Mouse (Mus musculus) kidney, postnatal 25 days (tissue): ENCODE measurements around the gene Slco1a4.
"Not testable (repeated sequence)": the region's sequence is repeated elsewhere in the genome, so short reads cannot be mapped to it uniquely, and the experiment has no call there.

Experiments
- DNase-seq, 2 experiments: peaks; one replicate each; pipeline ENCODE4 v3.0.0; 2021; ENCODE audit warnings: mixed read lengths in 2 of 2

Slco1a4 gene

DNA sequence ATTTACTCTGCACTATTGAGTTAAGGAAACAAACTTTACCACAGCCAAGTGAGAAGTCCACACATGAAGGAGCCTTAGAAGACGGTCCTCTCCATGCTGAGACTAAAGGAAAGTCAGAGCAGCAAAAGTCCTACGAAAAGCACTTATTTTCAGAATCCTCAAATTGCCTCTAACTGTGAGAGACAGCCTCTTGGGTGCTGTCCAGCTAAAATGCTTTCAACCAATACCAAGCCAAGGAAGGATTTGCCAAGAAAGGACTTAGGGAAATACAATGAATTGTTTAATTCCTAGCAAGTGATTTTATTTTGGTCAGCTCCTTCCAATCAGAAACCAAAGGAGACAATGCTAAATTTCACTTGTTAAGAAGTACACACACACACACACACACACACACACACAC lies at the start of gene Slco1a4:
Gene Slco1a4, minus strand, starts transcription at position 115 of the 400 bp plus-strand sequence.
- peak in 1 of 2 experiments; percentile 22 for DNase-seq

DNA sequence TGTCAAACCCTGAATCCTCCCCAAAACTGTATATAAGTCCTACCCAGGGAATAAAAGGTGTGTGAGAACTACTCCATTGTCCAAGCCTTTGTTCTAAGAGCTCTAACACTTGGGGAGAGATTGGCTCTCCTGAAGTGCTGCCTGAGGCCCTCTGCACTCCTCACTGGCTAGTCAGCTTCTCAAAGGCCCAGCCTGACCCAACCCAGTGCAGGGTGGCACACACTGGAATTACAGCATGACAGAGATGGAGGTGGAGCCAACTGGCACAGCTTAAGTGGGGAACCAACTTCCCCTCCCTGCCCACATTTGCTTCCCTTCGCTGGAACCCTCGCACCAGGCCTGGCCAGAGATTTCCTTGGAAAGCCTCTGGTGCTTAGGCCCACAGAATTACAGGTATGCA lies 42.2 kb upstream of the Slco1a4 start:
- DNase-seq, result no peak

DNA sequence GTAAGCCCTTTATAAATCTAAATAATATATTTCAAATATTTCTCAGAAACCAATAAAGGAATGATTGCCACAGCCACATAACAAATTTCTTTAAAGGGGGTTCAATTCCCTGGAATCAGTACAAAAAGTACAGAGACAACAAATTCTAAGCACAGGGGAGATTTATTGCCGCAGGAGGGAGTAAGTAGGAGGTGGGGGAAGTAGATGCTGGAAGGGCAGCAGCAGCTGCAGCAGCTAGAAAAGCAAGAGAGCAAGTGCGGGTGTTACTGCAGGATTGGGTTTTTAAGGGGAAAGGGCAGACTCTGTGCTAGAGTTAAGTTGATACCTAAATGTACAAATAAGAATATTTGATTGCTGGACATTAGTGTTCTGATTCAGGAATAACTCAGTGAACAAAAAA lies 33.7 kb upstream of the Slco1a4 start:
- DNase-seq, result no peak

DNA sequence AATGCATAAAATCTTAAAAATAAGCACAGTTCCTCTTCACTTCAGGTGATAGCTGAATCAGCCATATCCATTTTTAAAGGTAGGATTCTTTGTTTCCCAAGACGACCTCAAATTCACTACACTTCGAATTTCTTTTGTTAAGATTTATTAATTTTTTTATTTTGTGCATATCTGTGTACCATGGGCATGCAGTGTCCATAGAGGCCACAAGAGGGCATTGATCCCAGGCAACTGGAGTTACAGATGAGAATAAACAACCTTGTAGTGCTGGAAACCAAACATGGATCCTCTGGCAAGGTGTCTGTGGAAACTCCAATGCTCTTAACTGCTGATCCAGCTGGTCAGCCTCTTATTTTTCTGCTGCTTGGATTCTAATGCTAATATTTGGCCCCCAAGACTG lies 32.2 kb upstream of the Slco1a4 start:
- peak in 1 of 2 experiments; percentile 26 for DNase-seq

DNA sequence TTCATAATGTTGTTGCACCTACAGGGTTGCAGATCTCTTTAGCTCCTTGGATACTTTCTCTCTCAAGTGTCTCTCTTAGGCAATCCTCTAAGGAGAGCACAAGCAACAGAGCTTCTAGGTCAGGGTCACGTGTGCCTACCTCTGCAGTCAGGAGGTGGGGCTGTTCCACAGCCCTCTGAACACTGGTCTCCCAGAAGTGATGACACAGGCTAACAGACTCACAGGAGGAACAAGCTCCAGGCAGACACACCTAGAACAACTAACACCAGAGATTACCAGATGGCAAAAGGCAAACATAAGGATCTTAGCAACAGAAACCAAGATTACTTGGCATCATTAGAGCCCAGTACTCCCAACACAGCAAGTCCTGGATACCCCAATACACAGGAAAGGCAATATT lies 26.6 kb upstream of the Slco1a4 start:
- peak in 1 of 2 experiments; percentile 55 for DNase-seq

DNA sequence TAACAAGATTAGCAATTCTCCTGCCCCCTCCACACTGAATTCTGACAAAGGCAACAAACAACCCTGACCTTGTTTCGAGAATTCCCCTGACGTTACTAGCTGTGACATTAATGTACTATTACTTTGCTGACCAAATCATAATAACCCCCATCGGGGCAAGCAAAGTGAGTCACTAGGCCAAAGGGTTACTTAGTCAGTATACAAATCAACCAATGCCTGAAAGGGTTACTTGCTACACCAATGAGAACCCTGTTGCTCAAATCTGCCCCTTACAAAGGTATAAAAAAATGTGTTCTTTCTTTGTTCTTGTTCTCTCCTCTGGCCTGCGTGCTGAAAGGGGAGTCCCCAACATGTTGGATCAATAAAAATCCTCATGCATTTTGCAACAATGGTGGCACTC lies 19.7 kb upstream of the Slco1a4 start:
- DNase-seq, result not testable (repeated sequence)

DNA sequence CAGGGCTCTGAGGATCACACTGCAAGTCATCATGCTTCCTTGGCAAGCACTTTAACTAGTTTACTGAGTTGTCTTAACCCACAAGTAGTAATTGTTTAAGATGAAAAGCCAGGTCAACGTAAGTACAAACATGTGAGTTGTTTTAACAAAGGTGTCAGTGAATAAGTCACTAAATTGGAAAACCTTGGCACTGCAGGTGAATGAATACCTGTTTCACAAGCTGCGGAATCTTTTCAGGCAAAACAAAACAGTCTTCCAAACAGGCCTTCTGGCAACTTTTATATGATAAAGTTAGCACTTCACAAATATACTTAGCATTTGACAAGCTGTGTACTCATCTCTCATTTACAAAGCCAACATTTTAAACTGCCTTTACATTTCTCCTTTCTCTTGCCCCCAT lies 15.7 kb upstream of the Slco1a4 start:
- DNase-seq, result no peak

DNA sequence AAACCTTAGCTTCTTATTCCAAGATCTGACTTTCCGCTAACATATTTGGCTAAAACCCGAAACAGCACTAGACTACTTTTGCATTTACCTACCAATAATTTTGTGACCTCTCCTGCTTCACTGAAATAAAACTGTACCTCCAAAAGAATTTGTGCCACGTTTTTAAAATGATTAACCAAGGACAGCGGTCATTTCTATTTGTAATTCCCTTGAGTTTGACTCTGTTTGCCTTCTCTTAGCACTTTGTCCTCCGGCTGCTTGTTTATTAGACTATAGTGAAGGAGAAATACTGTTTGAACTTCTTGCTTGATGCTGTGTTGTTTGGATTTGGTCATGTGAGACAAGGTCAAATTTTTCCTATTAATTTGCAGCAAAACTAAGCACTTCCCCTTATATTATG lies 12.7 kb upstream of the Slco1a4 start:
- no peak for DNase-seq

DNA sequence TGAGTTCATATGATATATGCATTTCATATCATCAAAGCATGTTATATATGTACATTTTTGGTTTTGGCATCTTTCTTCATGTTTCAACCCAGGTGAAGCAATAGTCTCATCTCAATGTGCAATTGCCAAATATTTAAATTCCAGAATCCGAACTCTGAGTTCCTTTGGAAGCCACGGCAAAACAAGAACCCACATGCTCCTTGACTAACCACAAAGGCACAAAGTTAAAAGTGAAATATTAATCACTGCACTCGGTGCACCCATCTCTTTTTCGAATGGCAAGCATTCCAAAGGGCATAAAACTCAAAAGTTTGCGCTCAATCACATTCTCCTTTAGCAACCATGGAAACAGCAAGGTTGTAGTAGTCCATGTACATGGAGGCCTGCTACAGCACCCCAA lies 10.0 kb upstream of the Slco1a4 start:
- DNase-seq, result no peak

DNA sequence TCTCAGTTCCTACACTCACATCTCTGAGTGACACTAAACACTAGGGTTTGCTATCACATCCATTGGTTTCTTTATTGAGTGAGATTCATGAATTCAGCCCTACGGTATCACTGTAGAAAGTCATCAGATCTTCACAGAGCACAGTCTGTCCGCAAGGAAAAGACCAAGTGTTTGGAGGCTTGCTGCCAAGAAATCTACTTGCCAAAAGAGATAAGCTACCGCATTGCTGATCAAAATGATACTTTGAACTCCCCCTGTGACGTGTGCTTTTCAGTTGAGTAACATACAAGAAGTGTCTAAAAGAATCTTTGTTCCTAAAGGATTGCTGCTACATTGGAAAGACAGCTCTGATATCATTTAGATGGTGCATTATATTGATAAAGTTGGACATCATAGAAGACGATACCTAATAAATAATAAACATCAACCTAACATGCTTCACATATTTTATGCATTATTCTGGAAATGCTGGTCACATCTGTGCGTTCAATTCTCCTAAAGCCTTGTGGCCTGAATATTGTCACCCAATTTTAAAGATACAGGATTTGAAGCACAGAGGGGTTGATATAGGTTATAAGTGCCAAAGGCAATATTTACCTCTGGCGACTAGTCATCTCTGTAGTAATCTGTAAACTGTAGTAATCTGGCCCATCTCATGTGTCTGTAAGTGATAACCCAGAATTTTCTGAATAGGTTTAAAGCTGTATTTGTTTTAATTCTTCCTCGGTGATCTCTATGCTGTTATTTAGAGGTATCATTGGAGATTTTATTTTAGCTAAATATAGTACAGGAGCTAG lies 1.9 kb upstream of the Slco1a4 start:
- DNase-seq, result no peak

DNA sequence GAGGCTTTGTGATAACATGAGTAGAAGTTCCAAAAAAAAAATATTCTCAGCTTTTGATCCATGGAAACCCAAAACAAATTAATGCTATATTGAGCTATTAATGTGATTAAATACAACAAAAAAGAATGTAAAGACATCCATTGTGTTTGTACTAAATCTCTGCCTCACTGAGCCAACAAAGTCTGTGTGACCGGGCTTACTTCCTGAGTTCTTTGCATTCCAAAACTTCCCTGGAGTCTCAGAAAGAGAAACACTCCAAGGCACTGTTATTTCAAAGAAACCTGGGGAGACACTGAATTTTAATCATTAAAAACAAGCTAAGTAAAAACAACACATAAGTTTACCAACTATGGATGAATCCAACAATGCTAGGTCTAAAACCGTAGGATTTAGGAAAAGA lies 2.4 kb downstream of the Slco1a4 start:
- DNase-seq, result no peak

DNA sequence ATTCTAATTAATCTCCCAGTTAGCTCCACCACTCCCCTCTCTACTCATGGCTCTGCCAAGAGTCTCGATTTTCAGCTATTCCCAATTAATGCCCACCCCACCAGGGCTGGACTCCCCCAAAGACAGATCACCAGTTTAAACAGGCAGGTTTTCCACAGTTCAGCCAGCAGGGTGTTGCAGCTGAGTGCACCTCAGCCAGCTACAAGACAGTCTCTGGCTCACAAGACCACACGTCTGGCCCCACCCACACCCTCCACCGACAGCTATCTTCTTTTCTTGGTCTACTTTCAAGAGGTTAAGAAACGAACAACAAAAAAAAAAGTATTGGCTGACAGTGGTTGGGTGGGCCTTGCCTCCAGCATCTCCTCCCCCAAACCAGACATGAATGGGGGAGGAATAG lies 6.9 kb downstream of the Slco1a4 start:
- DNase-seq, result peak in 1 of 2 experiments; percentile 37

DNA sequence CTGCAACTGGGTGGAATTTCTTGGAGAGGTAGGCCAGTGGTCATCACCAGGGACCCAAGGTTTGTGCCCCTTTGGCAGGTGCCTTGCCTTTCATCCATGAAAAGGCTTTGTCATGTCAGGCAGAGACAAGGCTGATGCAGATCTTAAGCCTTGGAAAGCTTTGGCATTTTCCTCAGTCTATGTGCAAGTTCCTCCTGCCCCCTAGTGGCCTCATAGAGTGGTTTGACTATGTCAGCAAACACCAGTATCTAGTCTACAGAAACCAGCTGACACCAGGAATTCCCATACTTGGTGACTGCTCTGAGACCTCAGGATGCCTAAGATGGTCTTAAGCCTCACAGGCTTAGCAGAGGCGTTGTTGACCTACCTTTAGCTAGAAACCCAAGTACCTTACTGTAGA lies 58.2 kb downstream of the Slco1a4 start:
- peak; percentile 40 to 48 for DNase-seq

DNA sequence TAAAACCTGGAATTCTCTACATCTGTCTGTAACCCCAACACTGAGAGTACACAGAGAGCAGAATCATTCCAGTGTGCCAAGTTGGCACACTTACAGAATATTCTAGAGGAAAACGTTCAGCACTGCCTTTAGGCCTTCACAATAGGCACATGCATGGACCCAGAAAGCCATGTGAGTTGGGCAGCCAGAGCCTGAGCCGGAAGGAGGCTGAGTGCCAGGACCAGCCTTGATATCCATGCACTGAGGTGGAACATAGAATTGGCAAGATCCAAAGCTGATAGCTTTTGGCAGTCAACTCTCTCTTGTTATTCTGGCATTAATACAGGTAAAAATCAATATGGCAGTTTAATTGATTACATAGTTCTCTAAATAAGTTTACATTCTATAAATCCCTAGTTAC lies 81.5 kb downstream of the Slco1a4 start:
- DNase-seq, result no peak

DNA sequence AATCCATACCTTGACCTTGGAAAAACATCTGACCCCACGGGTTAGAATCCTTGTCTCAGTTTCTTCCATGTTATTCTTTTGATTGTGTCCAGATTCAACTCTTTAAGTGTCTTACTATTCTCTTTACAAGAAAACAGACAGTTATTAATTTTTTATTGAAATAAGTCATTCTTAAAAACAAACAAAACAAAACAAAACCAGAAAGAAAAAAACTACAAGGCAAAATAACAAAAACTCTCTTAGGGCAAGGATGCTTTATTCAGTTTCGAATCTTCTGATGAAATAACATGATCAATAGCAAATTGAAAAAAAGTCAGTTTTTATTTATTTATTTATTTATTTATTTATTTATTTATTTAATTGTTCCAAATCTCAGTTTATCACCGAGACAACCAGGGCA lies 82.3 kb downstream of the Slco1a4 start, which contains the start of gene Gm5724:
Gene Gm5724, minus strand, starts transcription at position 101 of the 400 bp plus-strand sequence.
- DNase-seq, result no peak
